Mouse (Mus musculus): ENCODE data around the gene Ppp2r2c. TPM values are rescaled to one million over a fixed set of nuclear protein-coding genes. Genes with fewer than 3 reads are reported as not detected.

Gene Ppp2r2c
- polyA plus RNA-seq, 1 experiment from 2014 or later, result 0.03 TPM

DNA sequence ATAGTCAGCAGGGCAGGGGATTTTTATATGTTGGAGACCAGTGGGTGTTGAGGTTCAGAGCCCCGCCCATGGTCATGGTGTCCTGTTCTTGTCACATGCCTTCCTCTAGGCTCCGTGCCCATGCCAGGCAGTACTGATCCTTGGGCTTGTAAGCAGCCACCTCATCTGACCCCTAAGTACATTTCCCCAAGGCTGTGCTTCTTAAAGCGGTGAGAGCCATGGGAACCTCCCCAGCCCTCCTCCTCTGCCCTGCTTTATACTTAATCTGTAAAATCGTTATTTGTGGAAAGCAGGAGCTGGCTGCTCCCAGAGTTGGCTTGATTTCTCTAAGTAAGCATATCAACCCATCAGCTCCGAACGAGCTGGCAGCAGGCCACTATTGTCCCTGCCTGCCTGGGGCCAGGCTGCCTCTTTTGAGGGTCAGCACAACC is 31.9 kb downstream of the Ppp2r2c start:
- H3K27me3 ChIP-seq, result no peaks in the 10 kb centered on the region
- no peaks in the 10 kb centered on the region for H3K4me1 ChIP-seq (replicated peaks)
- no peaks in the 10 kb centered on the region for H3K36me3 ChIP-seq
- no peak overlapping the region for H3K9ac ChIP-seq
- H3K4me3 ChIP-seq (replicated peaks), result no peak overlapping the region
- WGBS (ENCODE audit: insufficient replicate concordance), result 54% methylated on average over 6 of the region's 6 CpGs
- DNase-seq (no peak), ATAC-seq (ENCODE audit: low read depth) (no peak)
- no peak overlapping the region for H3K4me2 ChIP-seq
- no peak overlapping the region for H3K27ac ChIP-seq
- H3K9me3 ChIP-seq (replicated peaks), result no peaks in the 10 kb centered on the region

DNA sequence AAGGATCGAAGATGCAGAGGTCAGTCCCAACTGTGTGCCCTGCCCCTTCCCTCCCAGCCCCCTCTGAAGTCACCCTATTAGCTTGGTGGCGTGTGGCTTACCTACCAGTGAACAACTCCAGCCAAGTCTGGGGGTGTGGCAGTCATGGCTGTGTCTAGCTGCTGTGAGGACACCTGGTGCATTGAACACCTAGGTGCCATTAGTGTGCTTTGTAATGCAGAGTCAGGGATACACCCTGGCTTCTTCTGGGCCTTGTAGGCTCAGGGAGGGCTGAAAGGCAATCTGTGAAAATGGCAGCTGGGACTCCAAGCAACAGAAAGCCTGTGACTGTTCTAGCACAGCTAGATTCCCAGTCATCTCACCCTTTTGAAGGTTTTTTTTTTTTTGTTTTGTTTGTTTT is 34.5 kb downstream of the Ppp2r2c start:
- ATAC-seq (ENCODE audit: low read depth), result no peak
- no peak overlapping the region for H3K9ac ChIP-seq
- H3K27me3 ChIP-seq, result no peaks in the 10 kb centered on the region
- H3K9me3 ChIP-seq (replicated peaks), result no peaks in the 10 kb centered on the region
- no peak overlapping the region for H3K27ac ChIP-seq
- no peaks in the 10 kb centered on the region for H3K36me3 ChIP-seq
- no peak overlapping the region for H3K4me2 ChIP-seq
- no peak overlapping the region for H3K4me3 ChIP-seq (replicated peaks)
- DNase-seq, result no peak
- no peaks in the 10 kb centered on the region for H3K4me1 ChIP-seq (replicated peaks)
- WGBS (ENCODE audit: insufficient replicate concordance), result 41% methylated on average over 2 of the region's 2 CpGs

DNA sequence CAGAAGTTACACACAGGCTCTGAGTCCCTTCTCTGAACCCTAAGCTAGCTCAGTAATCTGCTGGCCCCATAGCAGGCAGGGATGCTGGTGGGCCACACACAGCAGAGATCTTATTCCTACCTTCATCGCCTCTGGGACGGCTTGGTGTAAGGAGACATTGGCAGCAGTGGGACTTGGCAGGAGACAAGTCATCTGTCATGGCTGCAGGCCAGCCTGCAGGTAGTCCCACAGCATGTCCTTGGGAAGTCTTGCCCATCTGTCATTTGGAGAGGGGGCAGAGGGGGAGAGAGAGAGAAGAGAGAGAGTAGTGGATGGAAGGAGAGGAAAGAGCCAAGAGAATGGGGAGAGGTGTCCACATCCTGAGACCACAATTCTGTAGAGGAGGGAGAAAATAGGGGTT is 35.8 kb downstream of the Ppp2r2c start:
- WGBS (ENCODE audit: insufficient replicate concordance), result 89% methylated on average over 2 of the region's 2 CpGs
- H3K4me3 ChIP-seq (replicated peaks), result no peak overlapping the region
- no peak overlapping the region for H3K9ac ChIP-seq
- H3K4me1 ChIP-seq (replicated peaks), result no peaks in the 10 kb centered on the region
- H3K9me3 ChIP-seq (replicated peaks), result no peaks in the 10 kb centered on the region
- no peaks in the 10 kb centered on the region for H3K36me3 ChIP-seq
- no peak for ATAC-seq (ENCODE audit: low read depth)
- no peak for DNase-seq
- no peak overlapping the region for H3K27ac ChIP-seq
- no peaks in the 10 kb centered on the region for H3K27me3 ChIP-seq
- H3K4me2 ChIP-seq, result no peak overlapping the region

DNA sequence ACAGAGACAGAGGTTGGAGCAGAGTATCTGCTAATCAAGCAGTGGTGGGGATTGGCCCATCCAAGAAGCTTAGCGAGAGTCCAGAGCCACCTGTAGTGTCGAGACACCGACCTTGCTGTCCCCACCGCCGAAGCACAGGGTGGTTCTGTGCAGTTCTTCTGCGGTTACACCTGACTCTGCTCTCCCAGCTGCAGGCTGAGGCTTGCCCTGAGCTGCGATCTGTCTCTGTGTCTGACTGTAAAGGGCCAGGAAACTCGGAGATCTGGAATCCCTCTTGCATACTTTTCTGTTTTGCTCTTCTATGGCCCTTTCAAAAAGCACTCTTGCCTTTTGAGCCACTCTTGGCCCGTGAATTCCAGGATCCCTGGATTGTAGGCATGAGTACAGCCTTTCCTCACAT is 36.4 kb downstream of the Ppp2r2c start:
- no peak for DNase-seq
- WGBS (ENCODE audit: insufficient replicate concordance), result 63% methylated on average over 9 of the region's 9 CpGs
- H3K27me3 ChIP-seq, result no peaks in the 10 kb centered on the region
- ATAC-seq (ENCODE audit: low read depth), result no peak
- no peak overlapping the region for H3K4me3 ChIP-seq (replicated peaks)
- H3K36me3 ChIP-seq, result no peaks in the 10 kb centered on the region
- no peak overlapping the region for H3K4me2 ChIP-seq
- H3K9me3 ChIP-seq (replicated peaks), result no peaks in the 10 kb centered on the region
- no peak overlapping the region for H3K27ac ChIP-seq
- H3K9ac ChIP-seq, result no peak overlapping the region
- no peaks in the 10 kb centered on the region for H3K4me1 ChIP-seq (replicated peaks)

DNA sequence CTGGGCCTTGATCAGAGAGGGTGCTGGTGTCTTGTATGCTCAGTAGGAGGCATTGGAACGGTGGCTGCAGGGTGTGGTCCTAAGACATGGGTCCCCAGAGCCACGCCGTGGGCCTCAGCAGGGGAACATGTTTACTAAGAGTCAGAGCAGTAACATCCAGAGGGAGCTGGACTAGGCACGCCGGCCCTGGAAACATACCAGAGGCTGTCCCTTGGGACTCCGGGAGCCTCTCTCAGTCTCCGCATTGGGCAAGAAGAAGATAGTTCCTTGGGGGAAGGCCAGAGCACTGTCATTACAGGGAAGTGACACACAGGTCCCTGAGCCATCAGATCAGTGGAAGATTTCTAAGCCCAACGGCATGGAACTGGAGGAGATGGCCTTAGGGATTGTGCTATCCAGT is 36.9 kb downstream of the Ppp2r2c start:
- Histone ChIP-seq H3K4me3 (replicated peaks) (no peak overlapping the region), H3K36me3 (no peaks in the 10 kb centered on the region), H3K27ac (no peak overlapping the region), H3K27me3 (no peaks in the 10 kb centered on the region), H3K4me2 (no peak overlapping the region), H3K9me3 (replicated peaks) (no peaks in the 10 kb centered on the region), H3K9ac (no peak overlapping the region), H3K4me1 (replicated peaks) (no peaks in the 10 kb centered on the region)
- 61% methylated on average over 8 of the region's 8 CpGs for WGBS (ENCODE audit: insufficient replicate concordance)
- ATAC-seq (ENCODE audit: low read depth), result no peak
- DNase-seq, result no peak

DNA sequence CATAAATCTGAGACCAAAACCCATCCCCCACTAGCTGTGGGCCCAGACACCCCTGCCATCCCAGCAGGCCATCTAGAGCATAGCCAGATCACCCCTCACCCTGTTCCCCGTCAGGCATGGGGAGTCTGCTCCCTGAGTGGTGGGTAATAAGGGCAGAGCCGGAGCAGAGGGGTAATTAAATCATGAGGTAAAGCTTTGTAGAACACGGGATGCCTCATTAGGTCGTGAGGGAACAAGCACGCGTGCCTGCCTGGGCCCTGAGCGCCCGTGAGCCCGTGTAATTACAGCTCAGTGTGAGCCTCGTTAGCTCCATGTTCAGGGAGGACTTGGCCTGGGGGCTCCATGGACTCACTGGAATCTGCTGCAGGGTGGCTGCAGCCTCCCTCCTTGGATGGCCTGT is 39.4 kb downstream of the Ppp2r2c start:
- no peaks in the 10 kb centered on the region for H3K4me1 ChIP-seq (replicated peaks)
- DNase-seq (no peak), ATAC-seq (ENCODE audit: low read depth) (no peak)
- H3K4me2 ChIP-seq, result no peak overlapping the region
- 58% methylated on average over 10 of the region's 10 CpGs for WGBS (ENCODE audit: insufficient replicate concordance)
- no peaks in the 10 kb centered on the region for H3K36me3 ChIP-seq
- no peak overlapping the region for H3K9ac ChIP-seq
- H3K27ac ChIP-seq, result no peak overlapping the region
- peaks cover 7% of the 10 kb centered on the region; the same call in 1 of the 2 replicates for H3K27me3 ChIP-seq
- no peak overlapping the region for H3K4me3 ChIP-seq (replicated peaks)
- H3K9me3 ChIP-seq (replicated peaks), result no peaks in the 10 kb centered on the region

DNA sequence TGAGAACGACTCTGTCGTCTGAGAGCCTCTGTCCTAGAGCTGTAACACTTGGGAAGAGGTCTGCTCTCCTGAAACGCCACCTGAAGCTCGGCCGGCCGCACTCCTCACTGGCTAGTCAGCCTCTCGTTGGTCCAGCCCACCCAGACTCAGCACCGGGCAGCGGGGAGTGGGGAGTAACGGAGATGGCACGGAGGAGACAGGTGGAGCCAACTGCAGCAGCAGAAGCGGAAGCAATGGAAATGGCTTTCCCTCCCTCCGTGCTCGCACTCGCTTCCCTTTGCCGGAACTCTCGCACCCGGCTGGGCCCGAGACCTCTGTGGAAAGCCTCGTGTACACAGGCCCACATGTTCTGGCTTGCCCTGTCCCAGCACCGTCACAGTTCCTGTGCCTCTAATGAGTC is 41.2 kb downstream of the Ppp2r2c start:
- Histone ChIP-seq H3K27ac (no peak overlapping the region), H3K36me3 (no peaks in the 10 kb centered on the region), H3K4me3 (replicated peaks) (no peak overlapping the region), H3K9me3 (replicated peaks) (no peaks in the 10 kb centered on the region), H3K27me3 (peaks cover 7% of the 10 kb centered on the region; the same call in 1 of the 2 replicates), H3K4me2 (no peak overlapping the region), H3K9ac (no peak overlapping the region), H3K4me1 (replicated peaks) (no peaks in the 10 kb centered on the region)
- ATAC-seq (ENCODE audit: low read depth) (no peak), DNase-seq (no peak)
- 73% methylated on average over 21 of the region's 21 CpGs for whole genome bisulfite sequencing (ENCODE audit: insufficient replicate concordance)

DNA sequence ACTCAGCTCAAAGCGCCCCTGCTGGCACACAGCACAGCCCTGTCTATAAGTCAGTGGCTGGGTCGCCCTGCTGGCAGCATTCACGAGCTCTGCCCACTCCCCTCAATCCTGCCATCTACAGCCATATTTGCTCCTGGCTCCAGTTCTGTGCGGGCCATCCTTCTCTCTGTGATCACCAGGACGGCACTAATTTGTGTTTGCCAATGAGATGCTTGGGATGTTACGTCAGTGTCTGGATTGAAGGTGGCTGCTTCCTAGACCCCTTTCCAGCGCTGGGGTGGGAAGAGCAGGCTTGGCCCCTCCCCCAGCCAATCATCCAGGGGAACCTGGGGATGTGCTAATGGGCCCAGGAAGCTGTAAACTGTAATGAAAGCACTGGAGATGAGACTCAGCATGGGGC is 42.7 kb downstream of the Ppp2r2c start:
- ATAC-seq (ENCODE audit: low read depth), result no peak
- H3K27me3 ChIP-seq, result peaks cover 7% of the 10 kb centered on the region; the same call in 1 of the 2 replicates
- H3K9ac ChIP-seq, result no peak overlapping the region
- WGBS (ENCODE audit: insufficient replicate concordance), result 16% methylated on average over 7 of the region's 7 CpGs
- no peak overlapping the region for H3K27ac ChIP-seq
- no peak overlapping the region for H3K4me3 ChIP-seq (replicated peaks)
- no peak overlapping the region for H3K4me2 ChIP-seq
- H3K4me1 ChIP-seq (replicated peaks), result no peaks in the 10 kb centered on the region
- no peaks in the 10 kb centered on the region for H3K9me3 ChIP-seq (replicated peaks)
- no peaks in the 10 kb centered on the region for H3K36me3 ChIP-seq
- no peak for DNase-seq

DNA sequence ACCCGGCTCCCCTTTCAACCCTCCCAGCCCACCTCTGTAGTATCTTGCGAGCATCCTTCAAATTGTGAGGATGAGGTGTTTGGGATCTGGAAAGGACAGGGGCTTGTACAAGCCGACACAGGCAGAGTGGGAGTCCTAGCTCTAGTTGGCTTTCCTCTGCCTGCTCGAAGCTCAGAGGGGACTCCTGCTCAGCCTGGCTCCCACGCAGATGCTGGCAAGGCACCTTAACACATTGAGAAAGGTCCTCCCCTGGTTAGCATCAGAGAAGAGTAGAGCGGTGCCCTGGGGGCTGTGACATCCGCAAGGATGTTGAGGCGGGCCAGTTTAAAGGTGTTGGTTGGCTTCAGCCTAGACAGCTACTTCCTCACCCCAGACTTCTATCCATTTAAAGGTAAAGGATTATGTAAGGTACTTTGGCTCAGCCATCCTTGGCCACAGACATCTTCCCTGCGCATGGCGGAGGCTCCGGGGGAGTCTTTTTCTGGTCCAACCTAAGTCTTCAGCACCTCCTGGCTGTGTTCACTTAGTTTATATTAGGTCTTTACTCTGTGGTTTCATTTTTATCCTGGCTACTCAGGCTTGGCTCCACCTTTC is 43.5 kb downstream of the Ppp2r2c start:
- Histone ChIP-seq H3K27me3 (peaks cover 7% of the 10 kb centered on the region; the same call in 1 of the 2 replicates), H3K4me2 (no peak overlapping the region), H3K9ac (no peak overlapping the region), H3K4me1 (replicated peaks) (no peaks in the 10 kb centered on the region), H3K27ac (no peak overlapping the region), H3K9me3 (replicated peaks) (no peaks in the 10 kb centered on the region), H3K4me3 (replicated peaks) (no peak overlapping the region), H3K36me3 (no peaks in the 10 kb centered on the region)
- ATAC-seq (ENCODE audit: low read depth) (no peak), DNase-seq (no peak)
- 45% methylated on average over 11 of the region's 11 CpGs for WGBS (ENCODE audit: insufficient replicate concordance)

DNA sequence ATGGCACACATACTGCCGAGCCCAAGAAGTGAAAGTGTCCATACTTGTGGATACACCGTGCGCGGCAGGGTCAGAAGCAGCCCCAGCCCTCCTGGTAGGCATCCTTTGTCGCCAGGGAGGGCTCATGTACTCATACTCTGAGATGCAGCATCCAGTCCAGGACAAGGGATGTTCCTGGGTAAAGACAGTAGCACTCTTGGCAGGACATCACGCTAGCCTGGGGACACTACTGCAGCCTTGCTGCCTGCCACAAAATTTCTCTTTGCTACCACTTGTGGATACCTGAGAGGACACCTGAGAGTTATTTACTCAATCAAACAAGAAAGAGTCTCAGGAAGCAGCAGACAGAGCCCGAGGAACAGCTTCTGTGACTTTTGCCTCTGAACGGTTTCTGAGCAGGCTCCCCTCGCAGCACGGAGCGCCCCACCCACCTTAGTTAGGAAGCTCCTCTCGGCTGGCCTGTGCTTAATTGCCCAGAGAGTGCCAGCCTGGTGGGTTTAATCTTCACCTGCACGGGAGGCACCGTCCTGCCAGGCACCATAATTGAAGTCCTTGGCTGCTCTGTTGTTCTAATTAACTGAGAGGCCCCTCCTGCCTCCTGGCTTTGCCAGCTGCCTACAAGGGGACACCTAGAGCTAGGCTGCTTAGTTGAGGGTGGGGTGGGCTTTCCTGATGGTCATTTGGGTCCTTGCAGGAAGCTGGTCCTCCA is 44.4 kb downstream of the Ppp2r2c start:
- 51% methylated on average over 14 of the region's 14 CpGs for WGBS (ENCODE audit: insufficient replicate concordance)

DNA sequence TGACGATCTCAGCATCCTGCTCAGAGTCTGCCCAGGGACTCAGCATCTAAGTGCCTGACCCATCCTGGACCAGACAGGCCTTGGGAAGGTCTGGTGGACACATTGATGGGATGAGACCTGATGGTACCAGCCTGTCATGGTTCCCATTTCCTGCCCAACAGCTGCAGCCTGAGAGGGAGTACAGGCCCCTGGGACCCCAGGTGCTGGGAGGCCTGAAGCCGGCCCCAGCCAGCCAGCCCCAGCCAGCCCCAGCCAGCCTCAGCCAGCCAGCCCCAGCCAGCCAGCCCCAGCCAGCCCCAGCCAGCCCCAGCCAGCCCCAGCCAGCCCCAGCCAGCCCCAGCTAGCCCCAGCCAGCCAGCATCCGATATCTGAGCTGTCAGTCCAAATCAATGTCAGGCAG is 46.9 kb downstream of the Ppp2r2c start:
- no peak for DNase-seq
- Histone ChIP-seq H3K27ac (no peak overlapping the region), H3K4me1 (replicated peaks) (no peaks in the 10 kb centered on the region), H3K9me3 (replicated peaks) (no peaks in the 10 kb centered on the region), H3K9ac (no peak overlapping the region), H3K4me2 (no peak overlapping the region), H3K27me3 (peaks cover 7% of the 10 kb centered on the region; the same call in 1 of the 2 replicates), H3K36me3 (no peaks in the 10 kb centered on the region), H3K4me3 (replicated peaks) (no peak overlapping the region)
- no peak for ATAC-seq (ENCODE audit: low read depth)
- 51% methylated on average over 3 of the region's 3 CpGs for WGBS (ENCODE audit: insufficient replicate concordance)

More for the DNA sequence above, 44.4 kb downstream of the Ppp2r2c start:
- Histone ChIP-seq H3K27me3 (peaks cover 7% of the 10 kb centered on the region; the same call in 1 of the 2 replicates), H3K9ac (no peak overlapping the region), H3K4me3 (replicated peaks) (no peak overlapping the region), H3K36me3 (no peaks in the 10 kb centered on the region), H3K4me1 (replicated peaks) (no peaks in the 10 kb centered on the region), H3K4me2 (no peak overlapping the region), H3K27ac (no peak overlapping the region), H3K9me3 (replicated peaks) (no peaks in the 10 kb centered on the region)
- no peak for DNase-seq
- ATAC-seq (ENCODE audit: low read depth), result no peak

DNA sequence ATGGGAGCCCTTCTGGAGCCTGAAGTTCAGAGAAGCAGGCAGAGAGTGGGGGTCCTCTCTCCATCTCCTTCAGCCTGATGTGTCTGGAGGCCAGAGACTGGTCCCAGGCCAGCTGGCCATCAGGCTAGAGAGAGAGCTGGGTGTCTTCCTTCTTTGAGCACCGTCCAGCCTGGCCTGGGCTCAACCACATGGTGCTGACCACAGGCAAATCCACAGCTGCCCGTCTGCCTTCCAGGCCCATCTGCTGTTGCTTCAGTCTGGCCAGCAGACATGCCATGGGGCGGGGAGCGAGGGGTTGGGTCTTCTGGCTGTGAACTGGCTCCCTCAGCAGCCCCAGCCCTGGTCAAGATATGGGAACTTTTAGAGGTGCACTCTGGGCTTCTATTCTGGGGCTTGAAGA is 48.3 kb downstream of the Ppp2r2c start:
- Histone ChIP-seq H3K4me1 (replicated peaks) (no peaks in the 10 kb centered on the region), H3K27me3 (peaks cover 4% of the 10 kb centered on the region; the same call in 1 of the 2 replicates), H3K4me3 (replicated peaks) (no peak overlapping the region), H3K4me2 (no peak overlapping the region), H3K9me3 (replicated peaks) (no peaks in the 10 kb centered on the region), H3K27ac (no peak overlapping the region), H3K36me3 (no peaks in the 10 kb centered on the region), H3K9ac (no peak overlapping the region)
- DNase-seq (no peak), ATAC-seq (ENCODE audit: low read depth) (no peak)
- 49% methylated on average over 4 of the region's 4 CpGs for WGBS (ENCODE audit: insufficient replicate concordance)
